Mouse (Mus musculus): ENCODE results near the gene Dab2. TPM values are rescaled to one million over a fixed set of nuclear protein-coding genes. Genes with fewer than 3 reads are reported as not detected.

Dab2 gene
- polyA plus RNA-seq (2015; fragmentation: Nextera tagmentation; extraction: Ambion mirVana) = 43.6 and 51.2 TPM in 2 replicates

DNA sequence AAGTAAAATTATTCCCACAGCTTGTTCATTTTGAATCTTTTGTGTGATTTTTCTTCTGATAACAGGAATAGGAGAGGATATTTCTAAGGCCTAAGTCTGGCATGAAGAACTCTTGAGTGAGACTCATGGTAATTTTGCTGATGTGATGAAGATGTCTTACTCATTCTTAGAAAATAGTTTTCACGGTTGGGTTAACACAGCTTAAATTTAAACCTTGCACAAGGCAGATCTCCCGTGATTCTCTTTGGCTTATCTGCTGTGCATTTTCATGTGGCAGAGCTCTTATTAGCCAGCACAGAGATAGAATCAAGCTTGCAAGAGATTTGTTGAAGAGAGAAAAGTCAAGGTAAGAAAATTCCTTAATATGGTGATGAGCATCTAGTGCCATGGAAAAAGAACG lies at the start of gene Dab2:
Gene Dab2 (plus strand): TSS at position 235 of the 400 bp plus-strand sequence.
- Histone ChIP-seq H3K27me3 (replicated peaks) (no peaks in the 10 kb centered on the region), H3K9ac (no peak within 1 kb of the TSS), H3K36me3 (no peaks in the 10 kb centered on the region), H3K4me2 (replicated peaks) (no peak within 1 kb of the TSS), H3K9me3 (no peaks in the 10 kb centered on the region), H3K27ac (no peak within 1 kb of the TSS), H3K4me1 (replicated peaks) (no peaks in the 10 kb centered on the region), H3K4me3 (replicated peaks) (no peak within 1 kb of the TSS)
- WGBS = 91% methylated on average over 3 of the region's 3 CpGs
- ATAC-seq = no peak

DNA sequence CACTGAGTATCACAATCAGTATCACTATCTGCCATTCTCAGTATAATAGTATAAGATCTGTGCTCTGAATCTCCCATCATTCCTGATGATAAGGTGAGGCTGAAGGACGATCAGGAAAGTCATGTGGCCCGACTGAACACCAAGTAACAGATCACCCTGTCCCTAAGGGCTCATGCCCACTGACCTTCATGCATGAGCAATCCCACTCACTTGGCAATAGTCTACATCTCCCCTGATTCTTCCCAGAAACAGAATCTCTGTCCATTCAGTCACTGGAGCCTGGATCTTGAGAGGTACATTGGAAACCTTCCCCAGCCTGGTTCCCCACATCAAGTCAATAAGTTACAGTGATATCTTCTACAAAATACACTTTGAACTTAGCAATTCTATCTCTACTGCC lies 46.1 kb upstream of the Dab2 start:
- Histone ChIP-seq H3K4me2 (replicated peaks) (no peak overlapping the region), H3K27ac (no peak overlapping the region), H3K9ac (no peak overlapping the region), H3K4me1 (replicated peaks) (no peaks in the 10 kb centered on the region), H3K36me3 (no peaks in the 10 kb centered on the region), H3K27me3 (replicated peaks) (no peaks in the 10 kb centered on the region), H3K4me3 (replicated peaks) (no peak overlapping the region), H3K9me3 (no peaks in the 10 kb centered on the region)
- no peak for ATAC-seq
- WGBS = 85% methylated on average over 2 of the region's 2 CpGs

DNA sequence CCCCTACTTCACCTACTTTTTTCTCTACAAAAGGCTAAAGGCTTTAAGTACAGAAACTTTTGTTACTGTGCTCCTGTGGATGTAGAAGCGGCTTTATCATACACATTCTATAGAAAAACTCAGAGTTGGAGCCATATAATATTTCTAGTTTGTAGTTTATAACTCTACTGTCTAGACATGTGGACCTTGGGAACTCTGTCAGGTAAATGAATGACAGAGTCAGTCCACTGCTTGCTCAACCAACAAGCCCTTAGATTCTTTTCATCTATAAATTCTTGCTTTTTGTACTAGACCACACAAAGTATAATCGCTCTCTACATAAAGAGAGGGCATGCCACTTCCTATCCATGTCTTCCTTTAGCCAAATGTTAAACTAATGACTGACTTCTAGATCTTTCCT lies 45.2 kb upstream of the Dab2 start:
- WGBS = 75% methylated on average over 2 of the region's 2 CpGs
- no peak overlapping the region for H3K27ac ChIP-seq
- H3K4me2 ChIP-seq (replicated peaks) = no peak overlapping the region
- H3K4me1 ChIP-seq (replicated peaks) = no peaks in the 10 kb centered on the region
- no peaks in the 10 kb centered on the region for H3K27me3 ChIP-seq (replicated peaks)
- no peaks in the 10 kb centered on the region for H3K36me3 ChIP-seq
- peak; percentile 81 for ATAC-seq
- H3K4me3 ChIP-seq (replicated peaks) = no peak overlapping the region
- no peaks in the 10 kb centered on the region for H3K9me3 ChIP-seq
- H3K9ac ChIP-seq = no peak overlapping the region

DNA sequence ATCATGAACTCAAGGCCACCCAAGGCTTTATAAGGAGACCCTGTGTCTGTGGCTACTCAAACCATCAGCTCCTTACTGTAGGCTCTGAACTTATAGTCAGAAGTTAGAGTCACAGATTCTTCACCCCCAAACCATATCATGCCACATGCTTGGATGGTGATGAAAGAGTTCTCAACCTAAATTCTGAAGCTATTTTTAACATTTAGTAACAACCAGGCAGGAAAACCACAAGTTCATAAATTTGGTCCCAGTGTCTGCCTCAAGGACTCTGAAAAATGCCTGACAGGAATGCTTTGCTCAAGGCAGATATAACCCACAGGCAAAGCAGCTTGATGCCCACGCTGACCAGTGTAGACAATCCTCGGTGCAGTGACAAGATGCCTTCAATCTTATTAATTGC lies 42.5 kb upstream of the Dab2 start:
- no peak for ATAC-seq
- Histone ChIP-seq H3K4me3 (replicated peaks) (no peak overlapping the region), H3K27ac (no peak overlapping the region), H3K9ac (no peak overlapping the region), H3K36me3 (no peaks in the 10 kb centered on the region), H3K27me3 (replicated peaks) (no peaks in the 10 kb centered on the region), H3K4me2 (replicated peaks) (no peak overlapping the region), H3K4me1 (replicated peaks) (0 out of 2 replicates have a peak, but pooled peaks cover 2% of the 10 kb centered on the region), H3K9me3 (no peaks in the 10 kb centered on the region)
- 66% methylated on average over 2 of the region's 2 CpGs for WGBS

DNA sequence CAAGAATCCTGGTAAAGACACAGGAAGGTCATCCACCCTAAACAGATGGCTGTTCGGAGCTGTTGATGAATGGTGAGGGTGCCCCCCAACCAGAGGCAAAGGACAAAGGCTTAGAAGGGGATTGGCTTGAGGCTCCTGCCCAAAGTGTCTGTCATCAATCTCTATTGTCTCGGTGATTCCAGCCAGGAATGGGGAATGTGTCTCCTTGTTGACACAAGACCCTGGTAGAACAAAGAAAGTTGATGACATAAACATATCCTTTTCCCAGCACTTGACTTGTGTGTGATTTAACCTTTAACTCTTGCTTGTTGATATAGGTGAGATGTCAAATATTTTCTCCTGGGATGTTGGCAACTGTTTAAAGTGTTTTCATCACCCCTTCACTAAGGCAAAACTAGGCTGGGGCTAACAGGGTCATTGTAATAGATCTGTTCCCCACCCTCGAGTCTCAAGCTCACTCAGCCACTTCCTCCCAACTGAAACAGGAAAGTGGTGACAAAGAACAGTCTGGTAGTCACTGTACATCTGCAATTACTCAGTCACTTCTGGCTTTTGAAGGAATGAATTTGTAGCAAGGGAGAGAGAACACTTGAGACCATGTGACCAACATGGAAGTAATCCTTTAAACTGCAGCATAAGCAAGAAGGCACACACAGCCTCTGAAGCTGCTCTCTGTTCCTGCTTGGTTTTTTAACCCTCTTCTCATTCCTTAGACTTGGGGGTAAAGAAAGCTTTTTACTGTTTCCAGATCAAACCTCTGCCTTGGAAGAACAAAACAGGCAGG lies 39.4 kb upstream of the Dab2 start:
- WGBS = 24% methylated on average over 3 of the region's 3 CpGs
- Histone ChIP-seq H3K4me2 (replicated peaks) (no peak overlapping the region), H3K27me3 (replicated peaks) (no peaks in the 10 kb centered on the region), H3K27ac (peak overlapping the region; percentile 25; the same call in 1 of the 2 replicates), H3K9ac (no peak overlapping the region), H3K4me1 (replicated peaks) (0 out of 2 replicates have a peak, but pooled peaks cover 2% of the 10 kb centered on the region), H3K4me3 (replicated peaks) (no peak overlapping the region), H3K9me3 (no peaks in the 10 kb centered on the region), H3K36me3 (no peaks in the 10 kb centered on the region)
- peak; percentile 58 for ATAC-seq

DNA sequence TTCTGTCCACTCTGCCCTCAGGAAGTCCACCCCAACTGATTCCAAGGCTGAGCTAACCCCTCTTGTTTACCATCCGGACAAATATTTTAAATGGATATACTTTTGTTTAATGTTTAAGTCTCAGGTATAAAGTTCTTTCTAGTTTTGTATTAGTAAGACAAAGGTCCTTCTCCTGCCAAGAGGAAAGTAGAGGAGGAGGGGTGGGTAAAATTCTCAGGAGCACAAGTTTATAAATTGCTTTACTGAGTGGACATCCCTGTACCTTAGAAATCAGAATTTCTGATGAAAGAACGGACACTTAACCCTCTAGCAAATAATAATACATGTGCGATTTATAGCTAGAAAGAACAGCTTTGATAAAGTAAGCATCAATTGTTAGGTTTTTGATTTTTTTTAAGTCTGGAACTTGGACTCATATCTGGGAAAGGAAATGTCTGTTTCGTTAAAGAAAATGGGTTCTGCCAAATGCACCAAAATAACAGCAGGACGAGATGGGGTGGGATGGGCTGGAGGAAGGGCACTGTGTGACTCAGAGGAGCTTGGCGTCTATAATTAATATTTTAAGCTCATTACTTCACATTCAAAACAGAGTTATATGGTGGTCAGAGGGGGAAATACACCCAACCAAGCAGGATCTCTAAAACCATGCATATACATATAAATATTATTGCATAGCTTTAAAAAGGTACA lies 38.7 kb upstream of the Dab2 start:
- 36% methylated on average over 6 of the region's 6 CpGs for WGBS
- Histone ChIP-seq H3K4me2 (replicated peaks) (no peak overlapping the region), H3K9me3 (no peaks in the 10 kb centered on the region), H3K4me3 (replicated peaks) (no peak overlapping the region), H3K27ac (peak overlapping the region; percentile 25; the same call in 1 of the 2 replicates), H3K9ac (no peak overlapping the region), H3K27me3 (replicated peaks) (no peaks in the 10 kb centered on the region), H3K36me3 (no peaks in the 10 kb centered on the region), H3K4me1 (replicated peaks) (0 out of 2 replicates have a peak, but pooled peaks cover 2% of the 10 kb centered on the region)
- no peak for ATAC-seq

DNA sequence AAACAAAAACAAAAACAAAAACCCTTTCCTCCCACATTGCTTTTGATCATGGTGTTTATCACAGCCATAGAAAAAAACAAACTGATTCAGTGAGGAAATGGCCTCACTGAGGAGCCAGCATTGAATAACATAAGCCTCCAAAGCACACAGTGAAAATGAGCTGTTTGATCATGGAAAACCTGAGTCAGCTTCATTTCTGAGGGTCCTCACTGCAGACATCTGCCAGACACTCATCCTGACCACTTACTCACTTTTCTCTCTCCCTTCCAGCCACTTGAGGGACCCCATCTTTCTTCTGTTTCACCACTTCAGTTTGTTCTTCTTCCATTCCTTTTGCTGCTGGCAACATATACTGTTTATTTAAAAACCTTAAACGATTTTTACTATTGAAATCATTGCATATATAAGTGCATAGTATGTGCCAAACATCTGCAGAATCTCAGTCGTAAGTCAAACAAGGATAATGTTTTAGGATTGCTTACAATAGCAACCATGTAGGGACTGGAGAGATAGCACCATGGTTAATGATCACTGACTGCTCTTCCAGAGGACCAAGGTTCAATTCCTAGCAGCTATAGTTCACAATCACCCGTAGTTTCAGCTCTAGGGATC lies 32.3 kb upstream of the Dab2 start:
- Histone ChIP-seq H3K4me3 (replicated peaks) (no peak overlapping the region), H3K9me3 (no peaks in the 10 kb centered on the region), H3K27me3 (replicated peaks) (no peaks in the 10 kb centered on the region), H3K4me1 (replicated peaks) (no peaks in the 10 kb centered on the region), H3K36me3 (no peaks in the 10 kb centered on the region), H3K27ac (0 out of 2 replicates have a peak overlapping the region, but pooled peaks have one; percentile 13), H3K9ac (no peak overlapping the region), H3K4me2 (replicated peaks) (no peak overlapping the region)
- ATAC-seq = peak; percentile 71
- WGBS = 42% methylated on average over 3 of the region's 3 CpGs

DNA sequence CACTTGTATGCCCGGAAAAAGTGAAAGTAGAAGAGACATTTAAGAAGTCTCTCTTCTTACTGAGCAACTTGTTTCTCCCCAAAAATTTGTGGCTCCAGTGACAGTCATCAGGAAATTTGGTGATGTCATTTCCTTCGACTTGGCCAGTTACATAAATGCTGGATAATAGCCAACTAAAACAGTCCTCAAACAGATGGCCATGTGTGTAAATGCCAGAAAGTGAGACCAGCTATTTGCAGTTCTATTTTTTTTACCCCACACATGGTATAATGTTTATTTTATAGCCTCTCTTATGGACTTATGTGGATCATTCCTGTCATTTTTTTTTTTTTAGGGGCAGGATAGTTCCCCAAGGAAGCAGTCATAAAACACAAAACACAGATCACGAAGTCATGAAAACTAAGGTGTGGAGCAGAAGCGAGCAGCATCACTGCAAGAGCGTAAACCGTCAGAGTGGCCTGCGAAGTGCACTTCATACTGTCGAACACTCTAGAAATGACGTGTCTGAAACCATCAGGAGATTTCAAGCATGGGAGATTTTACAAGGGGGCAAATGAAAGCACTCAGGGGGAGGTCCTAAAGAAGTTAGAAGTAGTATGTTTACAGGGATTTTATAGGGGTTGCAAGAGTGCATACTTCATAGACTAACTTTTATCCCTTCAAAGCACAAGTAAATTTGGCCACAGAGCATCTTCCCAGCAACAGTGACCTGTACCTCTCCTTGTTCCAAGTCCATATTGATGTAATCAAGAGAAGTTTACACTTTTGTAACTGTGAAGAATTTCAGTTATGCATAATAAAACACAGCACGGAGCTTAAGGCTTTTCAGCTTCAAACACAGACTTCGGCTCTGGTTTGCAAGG lies 20.8 kb upstream of the Dab2 start:
- no peak overlapping the region for H3K27ac ChIP-seq
- no peak overlapping the region for H3K4me3 ChIP-seq (replicated peaks)
- H3K9ac ChIP-seq = no peak overlapping the region
- H3K4me1 ChIP-seq (replicated peaks) = 0 out of 2 replicates have a peak, but pooled peaks cover 3% of the 10 kb centered on the region
- no peak for ATAC-seq
- no peaks in the 10 kb centered on the region for H3K36me3 ChIP-seq
- 39% methylated on average over 11 of the region's 11 CpGs for WGBS
- H3K4me2 ChIP-seq (replicated peaks) = no peak overlapping the region
- H3K27me3 ChIP-seq (replicated peaks) = no peaks in the 10 kb centered on the region
- no peaks in the 10 kb centered on the region for H3K9me3 ChIP-seq

DNA sequence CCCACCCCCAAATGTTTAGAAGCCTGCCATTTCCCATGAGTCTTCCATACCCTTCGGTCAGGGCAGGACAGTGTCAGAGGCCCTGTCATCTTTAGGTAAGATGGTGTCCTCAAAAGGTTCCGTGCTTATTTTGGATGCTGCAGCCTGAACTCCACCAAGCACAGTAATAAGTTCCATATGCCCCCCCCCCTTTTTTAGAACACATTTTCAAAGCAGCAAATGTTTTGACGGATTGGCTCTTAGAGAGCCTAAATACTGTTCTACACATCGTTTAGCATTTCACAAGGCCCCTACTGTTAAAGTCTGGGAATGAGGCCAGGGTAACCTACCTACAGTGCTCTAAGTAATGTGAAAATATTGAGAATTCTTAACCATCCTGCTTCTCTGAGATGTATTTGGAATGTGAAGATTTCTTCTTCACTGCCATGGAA lies 19.6 kb upstream of the Dab2 start:
- Histone ChIP-seq H3K27me3 (replicated peaks) (no peaks in the 10 kb centered on the region), H3K27ac (no peak overlapping the region), H3K4me2 (replicated peaks) (no peak overlapping the region), H3K4me1 (replicated peaks) (0 out of 2 replicates have a peak, but pooled peaks cover 3% of the 10 kb centered on the region), H3K36me3 (no peaks in the 10 kb centered on the region), H3K9me3 (no peaks in the 10 kb centered on the region), H3K4me3 (replicated peaks) (no peak overlapping the region), H3K9ac (no peak overlapping the region)
- WGBS = 52% methylated on average over 4 of the region's 4 CpGs
- peak; percentile 59; the same call in 1 of the 2 replicates for ATAC-seq

DNA sequence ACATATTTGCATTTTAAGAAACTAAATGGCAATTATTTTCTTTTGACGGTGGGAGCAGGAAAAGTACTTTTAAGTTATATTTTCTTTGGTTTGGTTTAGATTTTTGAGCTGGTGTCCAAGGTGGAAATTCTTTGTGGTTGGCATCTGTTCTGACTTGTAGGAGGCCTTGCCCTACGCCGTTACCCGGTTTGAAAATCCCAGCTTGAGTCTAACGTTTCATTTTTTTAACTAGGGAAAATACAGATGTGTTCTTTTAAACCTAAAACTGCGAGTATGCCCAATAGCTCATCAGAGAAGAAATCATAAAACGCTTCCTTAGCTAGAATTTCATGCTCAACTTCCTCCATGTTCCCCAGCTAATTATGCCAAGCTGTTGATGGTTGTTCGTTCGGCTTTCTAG lies 16.3 kb upstream of the Dab2 start:
- no peak overlapping the region for H3K27ac ChIP-seq
- H3K4me2 ChIP-seq (replicated peaks) = no peak overlapping the region
- WGBS = 87% methylated on average over 9 of the region's 9 CpGs
- no peak for ATAC-seq
- no peaks in the 10 kb centered on the region for H3K36me3 ChIP-seq
- H3K27me3 ChIP-seq (replicated peaks) = no peaks in the 10 kb centered on the region
- H3K4me1 ChIP-seq (replicated peaks) = 0 out of 2 replicates have a peak, but pooled peaks cover 3% of the 10 kb centered on the region
- no peak overlapping the region for H3K4me3 ChIP-seq (replicated peaks)
- H3K9ac ChIP-seq = no peak overlapping the region
- no peaks in the 10 kb centered on the region for H3K9me3 ChIP-seq

DNA sequence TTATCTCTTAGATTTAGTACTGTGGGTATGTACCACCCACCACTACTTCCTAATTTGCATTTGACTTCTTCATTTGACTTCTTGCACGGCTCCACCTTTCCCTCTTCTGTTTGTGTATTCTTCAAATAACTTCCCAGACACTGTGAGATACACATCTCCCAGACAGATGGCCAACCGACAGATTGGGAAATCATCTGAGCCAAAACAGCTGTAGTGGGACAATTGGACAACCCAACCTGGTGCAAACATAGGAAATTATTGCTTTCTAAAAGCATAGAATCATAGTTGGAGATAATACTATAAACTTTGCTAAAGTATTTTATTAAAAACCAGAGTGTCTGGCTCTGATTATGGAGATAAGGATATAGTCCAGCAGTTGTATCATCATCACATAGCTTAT lies 3.5 kb upstream of the Dab2 start:
- Histone ChIP-seq H3K4me2 (replicated peaks) (no peak overlapping the region), H3K36me3 (no peaks in the 10 kb centered on the region), H3K4me1 (replicated peaks) (no peaks in the 10 kb centered on the region), H3K9me3 (no peaks in the 10 kb centered on the region), H3K9ac (no peak overlapping the region), H3K27ac (no peak overlapping the region), H3K27me3 (replicated peaks) (no peaks in the 10 kb centered on the region), H3K4me3 (replicated peaks) (no peak overlapping the region)
- WGBS = 36% methylated on average over 2 of the region's 2 CpGs
- ATAC-seq = no peak

Measured in intestine, embryonic 15.5 days (tissue).